Mouse (Mus musculus): ENCODE data around the gene Cxcr4.

DNA sequence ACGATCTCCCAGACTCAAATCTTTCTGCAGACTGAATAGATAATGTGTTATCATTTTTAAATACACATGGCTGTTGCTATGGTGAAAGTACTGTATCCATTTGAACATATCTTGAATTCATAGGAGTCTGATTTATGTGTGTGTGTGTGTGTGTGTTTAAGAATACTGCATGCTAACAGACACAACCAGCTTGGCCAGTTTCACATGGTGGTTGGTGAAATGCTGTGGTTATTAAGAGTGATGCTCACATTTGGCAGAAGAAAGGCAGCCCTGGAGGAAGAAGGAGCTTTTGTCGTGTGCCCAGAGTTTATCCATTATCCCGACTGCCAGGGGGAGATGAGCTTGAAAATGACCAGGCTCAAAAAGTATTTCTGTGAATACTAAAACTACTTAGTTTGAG, 15.3 kb upstream of the Cxcr4 start:
- TF ChIP-seq CTCF (IDR thresholded peaks at IDR 0.05; ENCODE audit: borderline replicate concordance, insufficient read depth, low read depth, low read length) = no peak
- no peak for TF ChIP-seq POLR2A (IDR thresholded peaks at IDR 0.05; ENCODE audit: borderline replicate concordance, insufficient read depth, low read length)
